Mouse (Mus musculus) hindlimb bud, embryonic 11.5 days (tissue): ENCODE measurements at regions not wholly inside any gene's neighbourhood (a gene's known extent, or its start where the extent isn't known, plus 50 kb on each side); places are given as distances from the start of the nearest gene placed in this dataset.

ENCODE experiments used
- DNase-seq: peaks from one replicate; pipeline ENCODE4 v3.0.0-alpha.2; 2012; ENCODE audit warnings: low read depth, low spot score; ENCODE audit errors: extremely low spot score

- no peak for DNase-seq
These were observed 408.7 kb upstream of the Cnksr2 start for GRCm38 (mm10) chrX:158451792-158452191.

DNA sequence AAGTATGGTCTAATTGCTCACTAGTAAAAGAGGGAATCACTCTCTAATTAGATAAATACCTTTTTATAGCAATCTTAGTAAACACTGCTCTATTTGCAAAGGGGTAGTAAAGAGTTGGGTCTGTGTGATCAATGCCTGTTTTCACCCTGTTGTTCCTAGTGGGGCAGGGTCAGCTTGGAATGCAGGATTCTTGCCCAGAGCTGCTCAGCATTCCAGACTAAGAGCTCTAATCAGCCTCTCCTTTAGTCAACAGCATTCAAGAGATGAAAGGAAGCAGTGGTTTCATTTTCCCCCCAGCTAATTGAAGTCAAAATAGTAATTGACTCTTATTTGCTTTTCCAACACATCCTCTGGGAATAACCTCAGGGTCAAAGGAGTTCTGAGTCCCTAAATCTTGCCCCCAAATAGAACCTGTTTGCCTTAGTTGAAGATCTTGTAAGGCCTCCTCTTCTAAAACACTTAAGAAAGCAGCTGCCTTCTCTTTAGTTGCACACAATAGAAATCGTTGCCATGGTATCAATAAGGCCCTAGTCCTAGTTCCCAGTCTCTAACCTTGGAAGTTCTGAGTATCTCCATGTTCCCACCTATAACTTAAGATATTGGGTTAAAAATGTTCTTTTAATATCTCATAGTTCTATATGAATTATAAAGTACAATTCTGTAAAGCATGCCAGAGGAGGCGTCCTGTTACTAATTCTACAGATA is 380.6 kb upstream of the Cnksr2 start:
- DNase-seq, result peak; percentile 14

- DNase-seq, result no peak
These were observed 351.2 kb upstream of the Cnksr2 start for GRCm38 (mm10) chrX:158394184-158394894.

DNA sequence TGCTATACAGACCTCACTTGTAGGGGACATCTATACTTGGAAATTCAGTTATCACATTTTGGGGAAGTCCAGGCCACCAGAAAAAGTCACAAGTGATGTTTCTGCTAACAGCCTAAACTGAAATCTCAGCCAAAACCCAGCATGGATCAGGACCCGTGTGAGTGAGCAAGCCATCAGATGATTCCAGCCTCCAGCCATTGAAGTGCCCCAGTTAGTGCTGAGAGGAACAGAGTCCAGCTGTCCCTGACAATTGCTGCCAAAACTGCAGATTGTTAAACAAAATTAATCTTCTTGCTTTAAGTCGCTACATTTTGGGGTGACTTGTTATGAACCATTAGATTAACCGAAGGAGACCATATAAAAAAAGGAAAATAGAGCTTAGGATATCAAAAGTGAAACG is 332.7 kb upstream of the Cnksr2 start:
- DNase-seq, result no peak

DNA sequence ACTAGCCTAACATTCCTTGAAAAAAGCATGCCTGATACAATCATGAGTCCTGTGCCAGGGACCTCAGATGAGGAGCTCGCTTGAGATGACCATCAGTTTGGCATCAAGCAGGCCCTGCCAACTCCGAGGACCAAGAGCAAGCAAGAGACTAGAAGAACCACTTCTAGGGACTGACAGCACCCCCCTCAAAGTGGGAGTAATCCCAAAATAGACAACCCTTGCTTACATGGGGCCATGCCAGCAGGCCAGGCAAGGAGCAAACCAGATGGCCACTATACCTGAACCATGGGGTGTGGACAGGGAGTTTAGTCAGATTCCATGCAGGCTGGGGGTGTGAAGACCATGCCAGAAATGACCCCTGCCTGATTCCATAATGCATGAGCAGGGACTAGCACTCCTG is 330.1 kb upstream of the Cnksr2 start:
- DNase-seq, result no peak
